Mouse (Mus musculus): ENCODE measurements around the gene Ap3s2. TPM values are rescaled to one million over a fixed set of nuclear protein-coding genes. Genes with fewer than 3 reads are reported as not detected.

The Ap3s2 gene
- polyA plus RNA-seq (2012; rRNA removed; ENCODE audit: low replicate concordance) = 14.5 and 18.6 TPM in 2 replicates

GRCm38 (mm10) chr7:79920344-79920983 lies at the start of gene Ap3s2:
Ap3s2 (minus strand) TSS chr7:79920649.

GRCm38 (mm10) chr7:79934862-79935510 lies 14.5 kb upstream of the Ap3s2 start, which contains the start of gene Arpin:
Arpin (minus strand) TSS chr7:79935359.

GRCm38 (mm10) chr7:79860811-79861210 lies 59.6 kb downstream of the Ap3s2 start, which contains the start of gene Anpep:
Anpep (minus strand) TSS chr7:79861059.

Other genes with a start within 250 kb of the Ap3s2 start
- gene Kif7, start 204.9 kb downstream of the Ap3s2 start, polyA plus RNA-seq (2012; rRNA removed; ENCODE audit: low replicate concordance) = 4.2 and 7.4 TPM in 2 replicates
- 917 and 2,535 TPM in 2 replicates for gene Plin1, start 187.7 kb downstream of the Ap3s2 start, polyA plus RNA-seq (2012; rRNA removed; ENCODE audit: low replicate concordance)
- gene Pex11a, start 177.5 kb downstream of the Ap3s2 start, polyA plus RNA-seq (2012; rRNA removed; ENCODE audit: low replicate concordance) = 41.8 and 75.1 TPM in 2 replicates
- gene Wdr93, start 177.5 kb downstream of the Ap3s2 start, polyA plus RNA-seq (2012; rRNA removed; ENCODE audit: low replicate concordance) = 3.0 and 10.0 TPM in 2 replicates
- 0.32 TPM in 1 of 2 replicates, not detected in the other for gene Mesp1, start 126.9 kb downstream of the Ap3s2 start, polyA plus RNA-seq (2012; rRNA removed; ENCODE audit: low replicate concordance)
- 0.21 and 0.42 TPM in 2 replicates for gene Mesp2, start 109.9 kb downstream of the Ap3s2 start, polyA plus RNA-seq (2012; rRNA removed; ENCODE audit: low replicate concordance)
- 69.4 and 575 TPM in 2 replicates for gene Anpep, start 59.6 kb downstream of the Ap3s2 start, polyA plus RNA-seq (2012; rRNA removed; ENCODE audit: low replicate concordance)
- gene Arpin, start 14.7 kb upstream of the Ap3s2 start, polyA plus RNA-seq (2012; rRNA removed; ENCODE audit: low replicate concordance) = 12.5 and 22.2 TPM in 2 replicates
- 21.2 and 37.4 TPM in 2 replicates for gene Zfp710, start 104.2 kb upstream of the Ap3s2 start, polyA plus RNA-seq (2012; rRNA removed; ENCODE audit: low replicate concordance)
- gene Idh2, start 194.7 kb upstream of the Ap3s2 start, polyA plus RNA-seq (2012; rRNA removed; ENCODE audit: low replicate concordance) = 206 and 233 TPM in 2 replicates

Data from subcutaneous adipose tissue, adult 2 months (tissue).